Mouse (Mus musculus) erythroblast, embryonic 14.5 days (primary cell): ENCODE results near the gene Syt12. TPM values are rescaled to one million over a fixed set of nuclear protein-coding genes. Genes with fewer than 3 reads are reported as not detected.

Experiments
- H3K27me3 ChIP-seq: 2 replicates; pipeline ENCODE4 v1.6.1; 2012; ENCODE audit warnings: inconsistent platforms; ENCODE audit not compliant: control insufficient read depth
- H3K36me3 ChIP-seq: 2 replicates; pipeline ENCODE4 v1.6.1; 2012; ENCODE audit warnings: mild to moderate bottlenecking, inconsistent platforms; ENCODE audit not compliant: control insufficient read depth
- H3K4me1 ChIP-seq: 2 replicates; pipeline ENCODE4 v1.6.1; 2012; ENCODE audit warnings: inconsistent platforms; ENCODE audit not compliant: control insufficient read depth
- H3K4me3 ChIP-seq: replicated peaks from 2 replicates; pipeline ENCODE3; 2012; ENCODE audit warnings: moderate library complexity, mild to moderate bottlenecking, inconsistent platforms
- H3K9me3 ChIP-seq: 2 replicates; pipeline ENCODE4 v1.6.1; 2012; ENCODE audit warnings: low read length, inconsistent platforms, mixed read lengths; ENCODE audit not compliant: control insufficient read depth
- GATA1 ChIP-seq: IDR thresholded peaks from 2 replicates; pipeline ENCODE4 v1.6.1; 2012; ENCODE audit warnings: low read length, inconsistent platforms, mixed read lengths
- TAL1 ChIP-seq: IDR thresholded peaks from 3 replicates; pipeline ENCODE4 v1.6.1; 2012; ENCODE audit warnings: low read length, inconsistent platforms, mixed read lengths
- polyA plus RNA-seq: library from polyadenylated mRNA; stranded (reverse); fragments of >175 nt; gene quantifications from 2 replicates; pipeline ENCODE4 v1.2.3, GENCODE M21; 2012

The Syt12 gene
- polyA plus RNA-seq, 1 experiment: not detected

DNA sequence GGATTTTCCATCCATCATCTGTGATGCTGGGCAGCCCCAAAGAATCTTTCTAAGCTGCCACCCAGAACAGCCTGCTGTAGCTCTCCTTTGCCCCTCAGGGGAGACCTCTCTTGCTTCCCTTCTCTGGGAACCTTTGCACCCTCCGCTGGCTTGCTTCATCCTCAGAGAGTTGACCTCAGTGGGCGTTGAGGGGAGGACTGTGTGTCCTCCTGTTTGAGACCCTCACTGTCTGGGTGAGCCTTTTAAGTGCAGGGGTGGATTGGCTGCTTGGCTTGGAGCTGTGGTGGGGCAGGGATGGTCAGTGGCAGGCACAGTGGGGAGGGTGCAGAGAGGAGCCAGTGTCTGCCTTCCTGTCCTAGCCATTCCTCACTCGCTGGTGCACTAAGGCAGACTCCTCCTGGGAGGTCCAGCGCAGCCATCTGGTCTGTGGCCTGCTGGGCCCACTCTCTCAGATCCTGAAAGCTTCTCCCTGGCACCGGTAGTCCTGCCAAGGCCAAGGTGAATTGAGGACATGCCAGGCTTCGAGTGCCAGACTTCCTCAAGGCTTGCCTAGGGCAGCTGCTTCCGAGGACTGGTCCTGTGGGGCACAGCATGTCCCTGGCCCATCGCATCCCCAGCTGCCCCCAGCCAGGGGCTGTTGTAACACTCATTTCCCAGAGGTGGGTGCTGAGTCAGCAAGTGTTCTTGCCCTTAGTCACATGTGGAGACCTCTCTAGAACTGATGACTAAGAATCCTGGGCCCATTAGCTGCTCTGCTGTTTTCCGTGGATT lies 15.5 kb upstream of the Syt12 start:
- TF ChIP-seq TAL1 (no peak), GATA1 (no peak)
- H3K27me3 ChIP-seq: peaks cover 3% of the 10 kb centered on the region; the same call in 1 of the 2 replicates
- H3K36me3 ChIP-seq: no peaks in the 10 kb centered on the region
- H3K4me1 ChIP-seq: peaks cover 5% of the 10 kb centered on the region
- H3K4me3 ChIP-seq: no peak overlapping the region
- no peaks in the 10 kb centered on the region for H3K9me3 ChIP-seq

DNA sequence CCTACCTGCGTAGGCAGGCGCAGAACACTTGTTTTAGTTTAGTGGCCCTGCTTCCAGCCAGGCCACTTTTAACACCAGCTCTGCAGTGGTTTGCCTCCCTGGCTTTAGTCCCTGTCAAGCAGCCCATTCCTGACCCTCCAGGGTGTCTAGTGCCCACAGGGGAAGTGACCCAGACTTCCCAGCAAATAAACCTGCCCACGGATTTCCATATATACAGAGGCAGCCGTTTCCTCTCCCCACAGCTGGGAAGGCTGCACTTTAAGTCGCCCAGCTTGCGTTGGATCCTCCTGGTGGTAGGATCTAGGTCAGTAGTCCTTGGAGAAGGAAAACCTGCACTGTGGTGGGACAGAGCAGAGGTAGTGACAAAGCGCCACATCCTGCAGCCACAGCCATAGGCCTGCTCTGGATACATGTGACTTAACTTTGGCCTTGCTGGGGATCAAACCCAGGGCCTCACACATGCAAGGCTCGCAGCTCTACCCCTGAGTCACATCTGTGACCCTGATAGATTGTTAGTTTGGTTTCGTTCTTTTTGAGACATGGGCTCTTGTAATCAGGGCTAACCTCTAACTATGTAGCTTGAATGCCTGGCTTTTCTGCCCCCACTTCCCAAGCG lies 13.9 kb upstream of the Syt12 start:
- no peak for TF ChIP-seq GATA1
- TF ChIP-seq TAL1: no peak
- no peaks in the 10 kb centered on the region for H3K9me3 ChIP-seq
- H3K36me3 ChIP-seq: no peaks in the 10 kb centered on the region
- no peaks in the 10 kb centered on the region for H3K4me1 ChIP-seq
- H3K4me3 ChIP-seq: no peak overlapping the region
- H3K27me3 ChIP-seq: peaks cover 3% of the 10 kb centered on the region; the same call in 1 of the 2 replicates

- Histone ChIP-seq H3K4me1 (no peaks in the 10 kb centered on the region), H3K9me3 (no peaks in the 10 kb centered on the region), H3K36me3 (no peaks in the 10 kb centered on the region), H3K4me3 (no peak overlapping the region), H3K27me3 (peaks cover 5% of the 10 kb centered on the region; the same call in 1 of the 2 replicates)
- TF ChIP-seq GATA1 (no peak), TAL1 (no peak)
Observed at GRCm38 (mm10) chr19:4487877-4488276, 10.6 kb upstream of the Syt12 start.

- Histone ChIP-seq H3K4me3 (no peak overlapping the region), H3K36me3 (no peaks in the 10 kb centered on the region), H3K9me3 (no peaks in the 10 kb centered on the region), H3K4me1 (no peaks in the 10 kb centered on the region), H3K27me3 (peaks cover 8% of the 10 kb centered on the region; the same call in 1 of the 2 replicates)
- TF ChIP-seq GATA1 (no peak), TAL1 (no peak)
Observed at GRCm38 (mm10) chr19:4485006-4485405, 7.8 kb upstream of the Syt12 start.

DNA sequence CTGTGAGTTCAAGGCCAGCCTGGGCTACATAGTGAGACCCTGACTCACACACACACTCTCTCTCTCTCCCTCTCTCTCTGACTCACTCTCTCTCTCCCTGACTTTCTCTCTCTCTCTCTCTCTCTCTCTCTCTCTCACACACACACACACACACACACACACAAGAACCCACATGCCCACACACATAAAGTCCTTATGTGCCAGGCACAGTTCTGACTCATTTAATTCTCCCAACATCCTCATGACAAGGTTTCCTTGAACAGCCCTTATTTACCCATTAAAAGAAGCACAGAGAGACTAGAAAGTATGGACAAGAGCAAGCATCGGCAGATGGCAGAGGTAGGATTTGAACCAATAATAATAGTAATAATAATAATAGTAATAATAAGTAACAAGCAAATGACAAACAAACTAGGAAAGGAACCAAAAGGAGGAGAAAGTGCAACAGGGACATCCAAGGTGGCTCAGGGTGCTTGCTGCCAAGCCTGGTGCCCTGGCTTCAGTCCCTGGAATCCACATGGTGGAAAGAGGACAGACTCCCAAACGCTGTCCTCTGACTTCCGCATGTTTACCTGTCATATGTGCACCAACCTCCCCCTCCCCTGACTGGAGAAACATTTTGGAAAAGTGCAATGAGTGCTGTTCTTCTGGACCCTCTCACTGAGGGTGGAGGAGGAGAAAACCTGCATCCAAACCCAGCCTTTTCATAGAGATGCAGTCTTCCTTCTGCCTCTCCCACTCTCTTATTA lies 5.0 kb upstream of the Syt12 start:
- no peak for TF ChIP-seq TAL1
- TF ChIP-seq GATA1: no peak
- Histone ChIP-seq H3K4me3 (no peak overlapping the region), H3K27me3 (peaks cover 26% of the 10 kb centered on the region), H3K4me1 (peaks cover 4% of the 10 kb centered on the region), H3K36me3 (no peaks in the 10 kb centered on the region), H3K9me3 (no peaks in the 10 kb centered on the region)

DNA sequence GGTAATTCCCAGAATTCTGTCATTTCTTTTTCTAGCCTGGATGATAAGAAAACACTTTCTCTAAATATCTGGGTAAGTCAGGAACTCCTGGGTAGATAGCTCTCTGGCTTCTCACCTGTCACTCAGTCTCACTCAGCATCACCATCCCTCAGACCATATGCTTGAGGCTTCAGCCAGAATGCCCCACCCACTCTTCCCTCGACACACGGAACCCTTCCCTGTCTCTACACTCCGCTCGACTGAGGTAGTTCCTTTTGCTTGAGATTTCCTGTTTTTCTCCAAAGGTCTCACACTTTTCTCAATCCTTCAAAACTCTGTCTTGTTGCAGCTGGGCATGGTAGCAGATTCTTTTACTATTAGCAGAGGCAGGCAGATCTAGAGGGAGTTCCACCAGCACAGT lies 4.1 kb upstream of the Syt12 start:
- H3K4me1 ChIP-seq: peaks cover 4% of the 10 kb centered on the region
- no peak overlapping the region for H3K4me3 ChIP-seq
- no peaks in the 10 kb centered on the region for H3K36me3 ChIP-seq
- H3K27me3 ChIP-seq: peaks cover 36% of the 10 kb centered on the region
- TF ChIP-seq TAL1 (no peak), GATA1 (no peak)
- no peaks in the 10 kb centered on the region for H3K9me3 ChIP-seq

DNA sequence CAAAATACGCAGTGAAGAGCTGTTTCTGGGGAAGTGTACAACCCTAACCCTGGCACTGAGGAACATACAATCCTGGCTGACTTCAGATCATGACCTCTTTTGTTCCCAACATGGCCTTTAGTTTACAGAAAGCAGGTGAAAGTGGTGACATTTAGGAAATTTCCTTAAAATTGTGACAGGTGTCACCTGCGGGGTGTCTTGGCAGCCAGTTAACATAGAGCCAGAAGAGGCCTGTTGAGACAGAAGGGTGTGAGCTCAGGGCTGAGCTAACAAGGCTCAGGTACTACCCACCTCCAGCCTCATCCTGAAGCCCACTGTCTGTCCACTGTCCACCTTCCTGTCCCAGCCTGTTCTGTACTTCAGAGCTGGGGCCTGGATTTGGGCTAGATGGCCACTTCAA lies 2.8 kb upstream of the Syt12 start:
- no peak for TF ChIP-seq TAL1
- TF ChIP-seq GATA1: no peak
- no peaks in the 10 kb centered on the region for H3K36me3 ChIP-seq
- H3K4me1 ChIP-seq: peaks cover 4% of the 10 kb centered on the region
- no peak overlapping the region for H3K4me3 ChIP-seq
- H3K27me3 ChIP-seq: peaks cover 47% of the 10 kb centered on the region
- no peaks in the 10 kb centered on the region for H3K9me3 ChIP-seq

- Histone ChIP-seq H3K36me3 (no peaks in the 10 kb centered on the region), H3K27me3 (peaks cover 59% of the 10 kb centered on the region), H3K4me3 (no peak overlapping the region), H3K9me3 (no peaks in the 10 kb centered on the region), H3K4me1 (peaks cover 4% of the 10 kb centered on the region)
- TF ChIP-seq GATA1: no peak
- TF ChIP-seq TAL1: no peak
Observed at GRCm38 (mm10) chr19:4478190-4478516, 906 bp upstream of the Syt12 start.

GRCm38 (mm10) chr19:4476601-4477257 lies 518 bp downstream of the Syt12 start:
- Histone ChIP-seq H3K4me1 (peaks cover 4% of the 10 kb centered on the region), H3K27me3 (peaks cover 62% of the 10 kb centered on the region), H3K36me3 (no peaks in the 10 kb centered on the region), H3K4me3 (peak overlapping the region; percentile 24), H3K9me3 (no peaks in the 10 kb centered on the region)
- TF ChIP-seq GATA1 (no peak), TAL1 (no peak)
